ENCODE assay signal across 9 mouse cellular contexts in the genomic region with DNA sequence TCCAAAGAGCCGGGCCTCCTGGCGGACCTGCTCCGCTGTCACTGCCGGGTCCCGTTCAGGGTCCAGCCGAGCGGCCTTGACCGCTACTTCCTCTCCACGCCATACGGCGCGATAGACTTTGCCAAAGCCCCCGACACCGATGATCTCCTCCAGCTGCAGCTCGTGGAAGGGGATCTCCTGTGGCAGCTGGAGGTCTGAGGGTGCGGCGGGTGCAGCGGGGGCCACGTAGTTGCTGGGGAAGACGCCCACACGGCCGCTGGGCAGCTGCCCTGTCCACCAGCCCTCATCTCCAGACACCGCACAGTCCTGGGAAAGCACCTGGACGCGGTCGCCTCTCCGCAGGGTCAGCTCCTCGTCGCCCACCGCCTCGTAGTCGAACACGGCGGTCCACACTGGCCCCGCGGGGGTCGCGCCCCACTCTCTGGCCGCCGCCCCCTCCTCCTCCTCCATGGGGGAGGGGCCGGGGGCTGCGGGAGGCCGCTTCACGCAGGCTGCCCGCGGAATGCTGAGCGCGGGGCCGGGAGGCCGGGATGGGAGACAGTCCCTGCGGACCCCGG. TPM values are rescaled to one million over a fixed set of nuclear protein-coding genes. Genes with fewer than 3 reads are reported as not detected.
DNase-seq lines count a peak whose midpoint lies in the region; ATAC-seq and TF ChIP-seq lines count a peak whose summit lies in the region.
"Had no signal": no experiment of that assay in that cellular context is flagged by ENCODE, and none has a peak within 500 bp of the region (broad histone marks: within the 10 kb centered on the region; RNA-seq: fewer than 3 reads in every experiment).

No protein-coding gene starts in this region.

- WGBS in embryonic facial prominence, embryonic 15.5 days = 3% methylated on average over 51 of the region's 52 CpGs
- 1% methylated on average over 28 of the region's 52 CpGs for WGBS in hindbrain, embryonic 16.5 days

- no peak for TF ChIP-seq POLR2A in testis, adult 2 months (IDR thresholded peaks at IDR 0.05; ENCODE audit: control insufficient read depth, low read depth, low read length)

- peak overlapping the region; percentile 77 to 89 for H3K4me3 ChIP-seq in ES-E14 (ENCODE audit: insufficient read depth in 1 of 2, low read depth in 1 of 2, low read length in 2 of 2, poor library complexity in 1 of 2, severe bottlenecking in 1 of 2)
- H3K4me3 ChIP-seq in embryonic facial prominence, embryonic 15.5 days (replicated peaks) = peak overlapping the region; percentile 85
- peak overlapping the region; percentile 94 for H3K4me3 ChIP-seq in hindbrain, embryonic 16.5 days (ENCODE audit: low read length)
- peak overlapping the region; percentile 89 for H3K4me3 ChIP-seq in testis, adult 2 months (ENCODE audit: control insufficient read depth, low read depth, low read length)

- intact Hi-C loops in left cerebral cortex, postnatal 14 days (cut with DNase I) = no loop called here

- in situ Hi-C loops in ES-E14 (cut with MboI; ENCODE audit: low sequenced_read_pairs in 2 of 2, unreplicated experiment in 2 of 2) = no loop called here

- no peak for DNase-seq in frontal cortex, postnatal 14 days (ENCODE audit: low spot score in 2 of 2)
- no peak for DNase-seq in ES-E14 (ENCODE audit: low read depth, low spot score)
- peak; percentile 22 for DNase-seq in lung, postnatal 10 days
- DNase-seq in left cerebral cortex, postnatal 14 days (ENCODE audit: low spot score in 2 of 2) = no peak

- peaks cover 0 to 7% of the 10 kb centered on the region in 2 experiments; a peak in 2 of 4 replicates for H3K4me1 ChIP-seq in ES-E14 (ENCODE audit: control insufficient read depth in 2 of 2, insufficient read depth in 2 of 2, low read length in 2 of 2, poor library complexity in 1 of 2)
- peaks cover 26% of the 10 kb centered on the region for H3K4me1 ChIP-seq in embryonic facial prominence, embryonic 15.5 days
- peaks cover 28% of the 10 kb centered on the region for H3K4me1 ChIP-seq in hindbrain, embryonic 16.5 days (ENCODE audit: control insufficient read depth, insufficient read depth, low read depth, low read length)
- peaks cover 10% of the 10 kb centered on the region for H3K4me1 ChIP-seq in testis, adult 2 months (ENCODE audit: control insufficient read depth, insufficient read depth, low read length)

- peak overlapping the region; percentile 99 for H3K4me2 ChIP-seq in embryonic facial prominence, embryonic 15.5 days (replicated peaks)
- H3K4me2 ChIP-seq in hindbrain, embryonic 16.5 days (ENCODE audit: low read length) = peak overlapping the region; percentile 98

- TF ChIP-seq CTCF in testis, adult 2 months (IDR thresholded peaks at IDR 0.05; ENCODE audit: control insufficient read depth, insufficient read depth, insufficient replicate concordance, low read depth, low read length) = no peak

- ATAC-seq in frontal cortex, adult (ENCODE audit: low TSS enrichment) = 0 out of 2 replicates have a peak, but pooled peaks have one; percentile 4
- 0 out of 2 replicates have a peak, but pooled peaks have one; percentile 10 for ATAC-seq in embryonic facial prominence, embryonic 15.5 days (ENCODE audit: insufficient number of reproducible peaks, low FRiP score, low TSS enrichment, low read depth)
- ATAC-seq in hindbrain, embryonic 16.5 days = peak; percentile 9

- H3K9ac ChIP-seq in ES-E14 (ENCODE audit: insufficient read depth, low read depth, low read length, poor library complexity, severe bottlenecking) = peak overlapping the region; percentile 89
- peak overlapping the region; percentile 83 for H3K9ac ChIP-seq in embryonic facial prominence, embryonic 15.5 days
- peak overlapping the region; percentile 97 for H3K9ac ChIP-seq in hindbrain, embryonic 16.5 days (ENCODE audit: low read depth, low read length)

- no peaks in the 10 kb centered on the region for H3K9me3 ChIP-seq in ES-E14 (ENCODE audit: control insufficient read depth, insufficient read depth, low read depth, low read length)
- H3K9me3 ChIP-seq in embryonic facial prominence, embryonic 15.5 days (replicated peaks) = no peaks in the 10 kb centered on the region
- no peaks in the 10 kb centered on the region for H3K9me3 ChIP-seq in hindbrain, embryonic 16.5 days (ENCODE audit: control insufficient read depth, low read length)

- H3K27me3 ChIP-seq in embryonic facial prominence, embryonic 15.5 days = no peaks in the 10 kb centered on the region
- no peaks in the 10 kb centered on the region for H3K27me3 ChIP-seq in hindbrain, embryonic 16.5 days (replicated peaks; ENCODE audit: control insufficient read depth, insufficient read depth, low read length)
- no peaks in the 10 kb centered on the region for H3K27me3 ChIP-seq in testis, adult 2 months (ENCODE audit: control insufficient read depth, insufficient read depth, low read length)

- no peaks in the 10 kb centered on the region; the same call in 1 of the 2 replicates for H3K36me3 ChIP-seq in ES-E14 (ENCODE audit: control insufficient read depth, insufficient read depth, low read length, poor library complexity, severe bottlenecking)
- H3K36me3 ChIP-seq in embryonic facial prominence, embryonic 15.5 days = peaks cover 13% of the 10 kb centered on the region; the same call in 1 of the 2 replicates
- H3K36me3 ChIP-seq in hindbrain, embryonic 16.5 days (ENCODE audit: control insufficient read depth, insufficient read depth, low read length) = no peaks in the 10 kb centered on the region
- H3K36me3 ChIP-seq in testis, adult 2 months (ENCODE audit: control insufficient read depth, insufficient read depth, low read length) = no peaks in the 10 kb centered on the region

- H3K27ac ChIP-seq in ES-E14 (ENCODE audit: insufficient read depth, low read depth, low read length, poor library complexity, severe bottlenecking) = peak overlapping the region; percentile 43; the same call in 1 of the 2 replicates
- 0 out of 2 replicates have a peak overlapping the region, but pooled peaks have one; percentile 87 for H3K27ac ChIP-seq in embryonic facial prominence, embryonic 15.5 days (replicated peaks)
- peak overlapping the region; percentile 92 for H3K27ac ChIP-seq in hindbrain, embryonic 16.5 days (ENCODE audit: low read depth, low read length)
- H3K27ac ChIP-seq in testis, adult 2 months (ENCODE audit: control insufficient read depth, insufficient read depth, low read depth, low read length) = peak overlapping the region; percentile 23; the same call in 1 of the 2 replicates

TF ChIP-seq in ES-E14, 5 proteins besides CTCF, POLR2A, EP300 and RAD21:
- no peak for TF ChIP-seq MAFK (IDR thresholded peaks at IDR 0.05; ENCODE audit: insufficient read depth, low read depth, low read length)
- no peak for TF ChIP-seq CHD2 (IDR thresholded peaks at IDR 0.05; ENCODE audit: low read depth, low read length)
- TF ChIP-seq ZC3H11A (IDR thresholded peaks at IDR 0.05; ENCODE audit: borderline replicate concordance, low read depth, low read length) = no peak
- TF ChIP-seq ZNF384 (IDR thresholded peaks at IDR 0.05; ENCODE audit: low read depth, low read length) = no peak
- TF ChIP-seq HCFC1 (IDR thresholded peaks at IDR 0.05; ENCODE audit: borderline replicate concordance, insufficient read depth, low read length) = no peak

RNA-seq across cellular contexts. Expression of gene Map3k10, which starts 0.7 kb away (rescaled TPM):
- total RNA-seq in ES-E14 (2012; rRNA removed) = 20.2 and 21.6 TPM in 2 replicates
- polyA plus RNA-seq in embryonic facial prominence, embryonic 15.5 days (2015; fragmentation: Nextera tagmentation; extraction: Ambion mirVana) = 10.1 and 11.3 TPM in 2 replicates
- 17.5 and 18.7 TPM in 2 replicates for polyA plus RNA-seq in hindbrain, embryonic 16.5 days (2015; fragmentation: Nextera tagmentation; extraction: Ambion mirVana)
- polyA plus RNA-seq in testis, adult 2 months (2012; rRNA removed) = 26.6 and 33.7 TPM in 2 replicates
- 100 to 1,000 TPM; 228 to 233 TPM for total RNA-seq in left cerebral cortex, postnatal 14 days (2021)

RNA-seq across cellular contexts. Expression of gene Zfp607b, which starts 15.5 kb away (rescaled TPM):
- total RNA-seq in ES-E14 (2012; rRNA removed) = 5.3 and 6.6 TPM in 2 replicates
- polyA plus RNA-seq in embryonic facial prominence, embryonic 15.5 days (2015; fragmentation: Nextera tagmentation; extraction: Ambion mirVana) = 3.6 and 4.9 TPM in 2 replicates
- polyA plus RNA-seq in hindbrain, embryonic 16.5 days (2015; fragmentation: Nextera tagmentation; extraction: Ambion mirVana) = 12.0 and 13.6 TPM in 2 replicates
- polyA plus RNA-seq in testis, adult 2 months (2012; rRNA removed) = 27.7 and 38.1 TPM in 2 replicates
- 1 to 10 TPM; 8.0 to 8.1 TPM for total RNA-seq in left cerebral cortex, postnatal 14 days (2021)

RNA-seq across cellular contexts. Expression of gene Ttc9b, which starts 19.9 kb away (rescaled TPM):
- total RNA-seq in ES-E14 (2012; rRNA removed) = 0.54 and 0.74 TPM in 2 replicates
- polyA plus RNA-seq in embryonic facial prominence, embryonic 15.5 days (2015; fragmentation: Nextera tagmentation; extraction: Ambion mirVana) = 0.60 and 1.3 TPM in 2 replicates
- 86.2 and 99.1 TPM in 2 replicates for polyA plus RNA-seq in hindbrain, embryonic 16.5 days (2015; fragmentation: Nextera tagmentation; extraction: Ambion mirVana)
- 0.29 and 0.51 TPM in 2 replicates for polyA plus RNA-seq in testis, adult 2 months (2012; rRNA removed)
- total RNA-seq in left cerebral cortex, postnatal 14 days (2021) = 100 to 1,000 TPM; 158 to 159 TPM
- total RNA-seq: hematopoietic stem cell, adult 5-6 weeks had no signal

RNA-seq across cellular contexts. Expression of gene Zfp60, which starts 57.5 kb away (rescaled TPM):
- total RNA-seq in ES-E14 (2012; rRNA removed) = 11.0 and 12.0 TPM in 2 replicates
- 37.7 and 38.2 TPM in 2 replicates for polyA plus RNA-seq in embryonic facial prominence, embryonic 15.5 days (2015; fragmentation: Nextera tagmentation; extraction: Ambion mirVana)
- polyA plus RNA-seq in hindbrain, embryonic 16.5 days (2015; fragmentation: Nextera tagmentation; extraction: Ambion mirVana) = 84.1 and 94.2 TPM in 2 replicates
- polyA plus RNA-seq in testis, adult 2 months (2012; rRNA removed) = 4.7 and 8.0 TPM in 2 replicates
- total RNA-seq in left cerebral cortex, postnatal 14 days (2021) = 10 to 100 TPM; 33.7 to 34.4 TPM

Comparison
In these comparisons a context has a peak if more than half of its experiments do, and no peak if none do; other contexts are left out.
1. H3K27ac ChIP-seq: peak in every context shown above with its lines; median percentile 92 in hindbrain, embryonic 16.5 days; 87 in embryonic facial prominence, embryonic 15.5 days; 43 in ES-E14; 23 in testis, adult 2 months.
2. RNA of gene Ttc9b, which starts 19.9 kb away (polyA plus RNA-seq): 86.2 to 99.1 TPM in hindbrain, embryonic 16.5 days; 0.60 to 1.3 TPM in embryonic facial prominence, embryonic 15.5 days and 0.29 to 0.51 TPM in testis, adult 2 months; every median in the first group is over 10 times any median in the second.
3. Peak in every context shown above with its lines, with median percentiles within 50 percentile points of each other: ATAC-seq, H3K4me3 ChIP-seq and H3K9ac ChIP-seq.